Mouse (Mus musculus): ENCODE measurements around the gene Armc9.

Armc9 gene

GRCm38 (mm10) chr1:86176066-86176465 is 21.5 kb downstream of the Armc9 start:
- peak; percentile 81 for DNase-seq

- DNase-seq: peak; percentile 55
Observed at GRCm38 (mm10) chr1:86178462-86179253, 24.1 kb downstream of the Armc9 start.

GRCm38 (mm10) chr1:86182004-86182709 is 27.6 kb downstream of the Armc9 start:
- DNase-seq: no peak

- no peak for DNase-seq
Observed at GRCm38 (mm10) chr1:86183577-86184263, 29.1 kb downstream of the Armc9 start.

GRCm38 (mm10) chr1:86186762-86187161 is 32.2 kb downstream of the Armc9 start:
- DNase-seq: no peak

GRCm38 (mm10) chr1:86187856-86188255 is 33.3 kb downstream of the Armc9 start:
- DNase-seq: no peak

- no peak for DNase-seq
Observed at GRCm38 (mm10) chr1:86188271-86188670, 33.7 kb downstream of the Armc9 start.

GRCm38 (mm10) chr1:86189034-86189702 is 34.6 kb downstream of the Armc9 start:
- no peak for DNase-seq

- no peak for DNase-seq
Observed at GRCm38 (mm10) chr1:86190843-86191242, 36.3 kb downstream of the Armc9 start.

GRCm38 (mm10) chr1:86194044-86194443 is 39.5 kb downstream of the Armc9 start:
- no peak for DNase-seq

- no peak for DNase-seq
Observed at GRCm38 (mm10) chr1:86198276-86198675, 43.7 kb downstream of the Armc9 start.

- DNase-seq: no peak
Observed at GRCm38 (mm10) chr1:86199026-86199425, 44.4 kb downstream of the Armc9 start.

GRCm38 (mm10) chr1:86201312-86201711 is 46.7 kb downstream of the Armc9 start:
- DNase-seq: no peak

- no peak for DNase-seq
Observed at GRCm38 (mm10) chr1:86202617-86203219, 48.1 kb downstream of the Armc9 start.

GRCm38 (mm10) chr1:86210676-86211075 is 56.1 kb downstream of the Armc9 start:
- DNase-seq: no peak

GRCm38 (mm10) chr1:86211498-86211897 is 56.9 kb downstream of the Armc9 start:
- no peak for DNase-seq

GRCm38 (mm10) chr1:86212731-86213130 is 58.2 kb downstream of the Armc9 start:
- no peak for DNase-seq

GRCm38 (mm10) chr1:86214158-86214557 is 59.6 kb downstream of the Armc9 start:
- peak; percentile 63 for DNase-seq

- DNase-seq: no peak
Observed at GRCm38 (mm10) chr1:86215297-86215696, 60.7 kb downstream of the Armc9 start.

- DNase-seq: no peak
Observed at GRCm38 (mm10) chr1:86216412-86216811, 61.8 kb downstream of the Armc9 start.

- no peak for DNase-seq
Observed at GRCm38 (mm10) chr1:86217976-86218375, 63.4 kb downstream of the Armc9 start.

GRCm38 (mm10) chr1:86225195-86225594 is 70.6 kb downstream of the Armc9 start:
- no peak for DNase-seq

- no peak for DNase-seq
Observed at GRCm38 (mm10) chr1:86228653-86229052, 74.1 kb downstream of the Armc9 start.

Measured in kidney, adult 11 months (tissue).